Mouse (Mus musculus) neural tube, embryonic 12.5 days (tissue): Measurements from ENCODE around the gene Aqp2. TPM values are rescaled to one million over a fixed set of nuclear protein-coding genes. Genes with fewer than 3 reads are reported as not detected.
A peak's percentile ranks its signal among the peaks of the same experiment; 100 is the strongest.

ENCODE experiments used
- ATAC-seq: fragments of 200-750 bp; cut with Nextera tagmentation; 2 replicates; pipeline ENCODE4 v1.8.0; 2017; ENCODE audit warnings: low read depth, mild to moderate bottlenecking, moderate TSS enrichment, moderate library complexity; ENCODE audit not compliant: low FRiP score
- H3K27ac ChIP-seq: fragments of 300-500 bp; sonication (generic); 2 replicates; pipeline ENCODE4 v1.5.1; 2016
- H3K27me3 ChIP-seq: fragments of 300-500 bp; sonication (generic); replicated peaks from 2 replicates; pipeline ENCODE4 v1.6.1; 2016; ENCODE audit warnings: mild to moderate bottlenecking
- H3K36me3 ChIP-seq: fragments of 300-500 bp; sonication (generic); 2 replicates; pipeline ENCODE4 v1.6.1; 2016; ENCODE audit warnings: mild to moderate bottlenecking
- H3K4me1 ChIP-seq: fragments of 300-500 bp; sonication (generic); 2 replicates; pipeline ENCODE4 v1.6.1; 2016
- H3K4me2 ChIP-seq: fragments of 300-500 bp; sonication (generic); replicated peaks from 2 replicates; pipeline ENCODE4 v1.6.1; 2016; ENCODE audit warnings: mild to moderate bottlenecking
- H3K4me3 ChIP-seq: fragments of 300-500 bp; sonication (generic); 2 replicates; pipeline ENCODE4 v1.5.1; 2016
- H3K9ac ChIP-seq: fragments of 300-500 bp; sonication (generic); 2 replicates; pipeline ENCODE4 v1.6.1; 2016; ENCODE audit warnings: mild to moderate bottlenecking
- H3K9me3 ChIP-seq: fragments of 300-500 bp; sonication (generic); 2 replicates; pipeline ENCODE4 v1.6.1; 2016; ENCODE audit warnings: mild to moderate bottlenecking
- WGBS: fragments of 180-500 bp; shearing (Covaris S2); methylation state at CpG from one replicate; pipeline ENCODE4 v1.1.7; 2016; 5-methylcytosine and 5-hydroxymethylcytosine counted together
- polyA plus RNA-seq: library from polyadenylated mRNA; unstranded; fragments of >200 nt; fragmentation: Nextera tagmentation; extraction: Ambion mirVana; gene quantifications from 2 replicates; pipeline ENCODE4 v1.2.1, GENCODE M21; 2016

Gene Aqp2
- polyA plus RNA-seq, 1 experiment from 2014 or later = not detected

GRCm38 (mm10) chr15:99607388-99608113, 28.7 kb downstream of the Aqp2 start:
- Histone ChIP-seq H3K4me1 (peaks cover 35% of the 10 kb centered on the region), H3K27me3 (no peaks in the 10 kb centered on the region), H3K27ac (peak overlapping the region; percentile 64), H3K36me3 (no peaks in the 10 kb centered on the region), H3K4me2 (no peak overlapping the region), H3K9ac (no peak overlapping the region), H3K9me3 (no peaks in the 10 kb centered on the region), H3K4me3 (no peak overlapping the region)
- peak; percentile 71 for ATAC-seq
- WGBS = 15% methylated on average over 10 of the region's 10 CpGs

GRCm38 (mm10) chr15:99608382-99609125, 29.7 kb downstream of the Aqp2 start:
- ATAC-seq = no peak
- Histone ChIP-seq H3K27me3 (no peaks in the 10 kb centered on the region), H3K9me3 (no peaks in the 10 kb centered on the region), H3K4me3 (no peak overlapping the region), H3K27ac (no peak overlapping the region), H3K9ac (no peak overlapping the region), H3K4me1 (peaks cover 30% of the 10 kb centered on the region), H3K4me2 (no peak overlapping the region), H3K36me3 (no peaks in the 10 kb centered on the region)
- WGBS = 82% methylated on average over 13 of the region's 13 CpGs

- no peak for ATAC-seq
- Histone ChIP-seq H3K27me3 (no peaks in the 10 kb centered on the region), H3K4me1 (peaks cover 32% of the 10 kb centered on the region), H3K4me2 (no peak overlapping the region), H3K27ac (no peak overlapping the region), H3K36me3 (no peaks in the 10 kb centered on the region), H3K9me3 (no peaks in the 10 kb centered on the region), H3K9ac (no peak overlapping the region), H3K4me3 (no peak overlapping the region)
- WGBS = 69% methylated on average over 7 of the region's 7 CpGs
Observed at GRCm38 (mm10) chr15:99611563-99611962, 32.7 kb downstream of the Aqp2 start.

DNA sequence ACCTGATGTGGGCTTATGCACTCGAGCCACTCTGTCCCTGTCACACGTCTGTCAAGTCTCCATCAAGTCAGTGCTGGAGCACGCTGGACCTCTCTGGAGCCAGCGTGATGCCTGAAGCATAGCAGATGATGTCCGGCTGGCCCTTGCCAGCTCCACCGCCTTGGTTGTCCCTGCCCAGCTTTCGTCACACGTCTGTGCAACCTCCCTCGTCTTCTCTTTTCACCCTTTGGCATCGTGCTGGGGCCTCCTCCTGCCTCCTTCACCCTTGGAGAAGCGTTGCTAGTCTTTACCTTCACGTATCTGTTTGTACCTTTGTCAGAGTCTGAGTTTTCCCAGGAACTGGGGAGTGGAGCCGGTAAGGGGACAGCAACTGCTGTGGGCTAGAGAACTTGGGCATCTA, 35.4 kb downstream of the Aqp2 start:
- no peak overlapping the region for H3K4me3 ChIP-seq
- H3K36me3 ChIP-seq = no peaks in the 10 kb centered on the region
- no peak overlapping the region for H3K27ac ChIP-seq
- no peak for ATAC-seq
- H3K9ac ChIP-seq = no peak overlapping the region
- peaks cover 19% of the 10 kb centered on the region; the same call in 1 of the 2 replicates for H3K4me1 ChIP-seq
- H3K4me2 ChIP-seq = 0 out of 2 replicates have a peak overlapping the region, but pooled peaks have one; percentile 1
- no peaks in the 10 kb centered on the region for H3K27me3 ChIP-seq
- 87% methylated on average over 13 of the region's 13 CpGs for WGBS
- H3K9me3 ChIP-seq = no peaks in the 10 kb centered on the region

DNA sequence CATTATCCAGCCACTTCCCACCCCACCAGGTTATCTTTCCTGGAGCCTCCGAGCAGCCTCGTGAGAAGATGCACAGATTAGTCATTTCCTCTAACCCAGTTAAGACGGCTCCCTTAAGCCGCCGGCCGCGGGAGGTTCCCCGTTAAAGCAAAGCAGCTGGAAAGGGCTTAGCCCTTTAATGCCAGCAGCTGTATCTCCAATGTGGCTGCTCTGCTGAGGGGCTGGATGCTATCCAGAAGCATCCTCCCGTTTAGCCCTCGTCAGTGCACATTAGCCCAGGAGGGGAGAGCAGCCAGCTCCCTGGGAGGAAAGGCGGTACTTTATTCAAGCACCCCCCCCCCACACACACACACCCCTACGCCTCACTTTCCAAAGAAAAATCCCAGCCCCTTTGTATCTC, 35.9 kb downstream of the Aqp2 start:
- no peak overlapping the region for H3K27ac ChIP-seq
- no peak overlapping the region for H3K9ac ChIP-seq
- 0 out of 2 replicates have a peak overlapping the region, but pooled peaks have one; percentile 1 for H3K4me2 ChIP-seq
- no peaks in the 10 kb centered on the region for H3K9me3 ChIP-seq
- H3K4me3 ChIP-seq = no peak overlapping the region
- WGBS = 29% methylated on average over 12 of the region's 12 CpGs
- ATAC-seq = no peak
- H3K4me1 ChIP-seq = peaks cover 19% of the 10 kb centered on the region; the same call in 1 of the 2 replicates
- H3K36me3 ChIP-seq = peaks cover 3% of the 10 kb centered on the region; the same call in 1 of the 2 replicates
- H3K27me3 ChIP-seq = no peaks in the 10 kb centered on the region

DNA sequence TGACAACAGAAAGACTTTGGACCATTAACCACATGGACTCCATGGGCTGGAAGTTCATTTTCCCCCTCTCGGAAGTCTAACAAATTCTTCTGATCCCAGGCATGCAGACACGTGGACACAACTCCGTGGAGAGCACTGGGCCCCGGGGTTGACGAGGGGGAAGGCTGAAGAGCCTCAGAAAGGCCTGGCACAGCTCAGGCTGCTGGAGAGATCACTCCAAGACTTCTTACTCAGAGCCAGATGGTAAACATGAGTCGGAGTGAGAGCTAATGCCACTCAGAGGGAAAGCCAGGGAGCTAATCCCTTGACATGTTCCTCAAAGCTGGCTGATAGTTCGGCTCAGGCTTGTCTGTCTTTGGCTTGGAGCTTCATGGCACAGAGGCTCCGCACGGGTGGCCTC, 36.4 kb downstream of the Aqp2 start:
- 69% methylated on average over 9 of the region's 9 CpGs for WGBS
- no peak for ATAC-seq
- Histone ChIP-seq H3K27ac (no peak overlapping the region), H3K4me3 (no peak overlapping the region), H3K36me3 (peaks cover 6% of the 10 kb centered on the region; the same call in 1 of the 2 replicates), H3K27me3 (no peaks in the 10 kb centered on the region), H3K9me3 (no peaks in the 10 kb centered on the region), H3K9ac (no peak overlapping the region), H3K4me2 (no peak overlapping the region), H3K4me1 (peaks cover 19% of the 10 kb centered on the region; the same call in 1 of the 2 replicates)

- ATAC-seq = no peak
- H3K9ac ChIP-seq = no peak overlapping the region
- H3K27ac ChIP-seq = no peak overlapping the region
- WGBS = 81% methylated on average over 3 of the region's 3 CpGs
- H3K4me3 ChIP-seq = no peak overlapping the region
- H3K36me3 ChIP-seq = peaks cover 34% of the 10 kb centered on the region
- peaks cover 11% of the 10 kb centered on the region; the same call in 1 of the 2 replicates for H3K4me1 ChIP-seq
- H3K27me3 ChIP-seq = no peaks in the 10 kb centered on the region
- no peaks in the 10 kb centered on the region for H3K9me3 ChIP-seq
- no peak overlapping the region for H3K4me2 ChIP-seq
Observed at GRCm38 (mm10) chr15:99618595-99618994, 39.7 kb downstream of the Aqp2 start.

DNA sequence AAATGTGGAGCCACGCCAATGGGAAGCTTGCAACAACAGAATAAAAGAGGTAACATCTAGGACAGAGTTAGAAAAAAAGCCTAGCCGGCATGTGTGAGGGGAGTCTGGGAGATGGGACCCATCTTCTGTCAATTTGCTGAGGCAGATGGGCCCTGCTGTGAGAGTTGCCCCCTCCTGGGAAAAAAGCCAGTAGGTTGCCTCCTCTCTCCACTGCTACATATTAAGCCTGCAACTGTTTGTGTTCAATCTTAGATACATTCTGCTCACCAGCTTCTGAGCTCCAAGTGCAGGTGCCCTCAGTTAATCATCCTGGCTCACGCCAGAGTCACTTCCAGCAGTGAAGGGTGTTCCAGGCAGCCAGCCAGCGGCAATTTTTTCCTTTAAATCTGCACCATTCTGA, 41.0 kb downstream of the Aqp2 start:
- no peak overlapping the region for H3K4me3 ChIP-seq

GRCm38 (mm10) chr15:99622063-99622462, 43.2 kb downstream of the Aqp2 start:
- H3K4me1 ChIP-seq = no peaks in the 10 kb centered on the region
- 96% methylated on average over 11 of the region's 11 CpGs for WGBS
- no peak overlapping the region for H3K9ac ChIP-seq
- peaks cover 67% of the 10 kb centered on the region for H3K36me3 ChIP-seq
- no peak overlapping the region for H3K4me3 ChIP-seq
- no peak overlapping the region for H3K27ac ChIP-seq
- H3K4me2 ChIP-seq = no peak overlapping the region
- H3K9me3 ChIP-seq = no peaks in the 10 kb centered on the region
- ATAC-seq = no peak
- H3K27me3 ChIP-seq = no peaks in the 10 kb centered on the region

More for the DNA sequence above, 41.0 kb downstream of the Aqp2 start:
- Histone ChIP-seq H3K36me3 (peaks cover 45% of the 10 kb centered on the region), H3K27ac (no peak overlapping the region), H3K27me3 (no peaks in the 10 kb centered on the region), H3K9ac (no peak overlapping the region), H3K4me1 (0 out of 2 replicates have a peak, but pooled peaks cover 3% of the 10 kb centered on the region), H3K9me3 (no peaks in the 10 kb centered on the region), H3K4me2 (no peak overlapping the region)
- WGBS = 78% methylated on average over 4 of the region's 4 CpGs
- no peak for ATAC-seq

GRCm38 (mm10) chr15:99631618-99632017, 52.8 kb downstream of the Aqp2 start:
- Histone ChIP-seq H3K27me3 (no peaks in the 10 kb centered on the region), H3K9me3 (no peaks in the 10 kb centered on the region), H3K4me1 (0 out of 2 replicates have a peak, but pooled peaks cover 2% of the 10 kb centered on the region), H3K36me3 (peaks cover 89% of the 10 kb centered on the region), H3K27ac (no peak overlapping the region), H3K4me3 (no peak overlapping the region), H3K9ac (no peak overlapping the region), H3K4me2 (no peak overlapping the region)
- no peak for ATAC-seq
